Mouse (Mus musculus) heart, adult 8-10 months (tissue): Measurements from ENCODE around the gene A630076J17Rik. TPM values are rescaled to one million over a fixed set of nuclear protein-coding genes. Genes with fewer than 3 reads are reported as not detected.
A peak's percentile ranks its signal among the peaks of the same experiment; 100 is the strongest.

Experiments used
- DNase-seq: peaks from one replicate; pipeline ENCODE4 v3.0.0; 2022; ENCODE audit warnings: low spot score
- total RNA-seq, 4 experiments: library from RNA; stranded (reverse); gene quantifications; 2 replicates each; pipeline ENCODE4 v1.2.4; 2022

A630076J17Rik gene
- total RNA-seq, 4 experiments from 2014 or later = not detected

- no peak for DNase-seq
Measured at GRCm38 (mm10) chr3:107275996-107276395, 45.6 kb downstream of the A630076J17Rik start.

- DNase-seq = no peak
Measured at GRCm38 (mm10) chr3:107276626-107277025, 46.2 kb downstream of the A630076J17Rik start.

GRCm38 (mm10) chr3:107278479-107279269, 48.3 kb downstream of the A630076J17Rik start, which contains the start of gene Lamtor5:
Gene Lamtor5, plus strand, starts transcription at chr3:107278858.
- peak; percentile 91 for DNase-seq

Other genes starting within 250 kb of the A630076J17Rik start
- under 1 TPM; 0.27 to 0.69 (median 0.34) TPM for gene Kcna3, start 194.4 kb upstream of the A630076J17Rik start, total RNA-seq
- 1 to 10 TPM; 1.2 to 1.7 (median 1.3) TPM for gene Kcna2, start 129.5 kb upstream of the A630076J17Rik start, total RNA-seq
- gene Kcna10, start 47.6 kb upstream of the A630076J17Rik start, total RNA-seq = not detected
- gene Cym, start 8.9 kb upstream of the A630076J17Rik start, total RNA-seq = not detected
- gene Prok1, start 9.1 kb downstream of the A630076J17Rik start, total RNA-seq = not detected
- 10 to 100 TPM; 64.5 to 71.1 (median 67.1) TPM for gene Lamtor5, start 48.2 kb downstream of the A630076J17Rik start, total RNA-seq
- under 1 TPM; 0.19 to 0.81 (median 0.44) TPM for gene Slc16a4, start 60.6 kb downstream of the A630076J17Rik start, total RNA-seq
- 10 to 100 TPM; 21.6 to 23.9 (median 22.4) TPM for gene Rbm15, start 103.1 kb downstream of the A630076J17Rik start, total RNA-seq
- gene Kcnc4, start 228.9 kb downstream of the A630076J17Rik start, total RNA-seq = under 1 TPM; 0.12 to 0.40 (median 0.31) TPM